Mouse (Mus musculus) stomach, embryonic 16.5 days (tissue): ENCODE data around the gene Dcaf15. TPM values are rescaled to one million over a fixed set of nuclear protein-coding genes. Genes with fewer than 3 reads are reported as not detected.
A peak's percentile ranks its signal among the peaks of the same experiment; 100 is the strongest.

Experiments
- microRNA counts: library from miRNA; unstranded; fragments of <30 nt; microRNA quantifications from one replicate; lab custom pipeline; 2016
- microRNA-seq: library from miRNA; unstranded; fragments of <30 nt; microRNA quantifications from one replicate; pipeline ENCODE4, GENCODE M21; 2016
- polyA plus RNA-seq: library from polyadenylated mRNA; unstranded; fragments of >200 nt; fragmentation: Nextera tagmentation; extraction: Ambion mirVana; gene quantifications from 2 replicates; pipeline ENCODE4 v1.2.1, GENCODE M21; 2015

Gene Dcaf15
- polyA plus RNA-seq, 1 experiment from 2014 or later, result 6.4 TPM

MicroRNAs within 50 kb of the gene (microRNA counts, 519-probe panel; counts per million panel counts)
- microRNA mmu-miR-709 (lab: Ali Mortazavi, UCI), result 2,072 counts per million, percentile 42 among the panel's probes with 10 or more counts

Small RNAs within 50 kb of the gene (microRNA-seq; reads per million reads assigned to microRNA genes)
- not detected for gene Mir709

Other genes starting within 250 kb of the Dcaf15 start
- 12.6 and 13.2 TPM in 2 replicates for gene Adgrl1, start 204.7 kb downstream of the Dcaf15 start, polyA plus RNA-seq
- gene Gm10644, start 149.6 kb downstream of the Dcaf15 start, polyA plus RNA-seq, result 0.39 and 0.67 TPM in 2 replicates
- 49.4 and 53.1 TPM in 2 replicates for gene Asf1b, start 149.3 kb downstream of the Dcaf15 start, polyA plus RNA-seq
- gene Prkaca, start 131.8 kb downstream of the Dcaf15 start, polyA plus RNA-seq, result 49.5 and 79.8 TPM in 2 replicates
- 6.6 and 7.4 TPM in 2 replicates for gene Samd1, start 107.1 kb downstream of the Dcaf15 start, polyA plus RNA-seq
- gene 1700067K01Rik, start 103.3 kb downstream of the Dcaf15 start, polyA plus RNA-seq, result 0.58 and 0.71 TPM in 2 replicates
- gene 2210011C24Rik, start 92.6 kb downstream of the Dcaf15 start, polyA plus RNA-seq, result 0.50 and 0.80 TPM in 2 replicates
- gene Palm3, start 83.3 kb downstream of the Dcaf15 start, polyA plus RNA-seq, result 4.1 and 4.9 TPM in 2 replicates
- gene Il27ra, start 62.2 kb downstream of the Dcaf15 start, polyA plus RNA-seq, result 1.3 and 1.5 TPM in 2 replicates
- 0.22 TPM in 1 of 2 replicates, not detected in the other for gene Rln3, start 59.8 kb downstream of the Dcaf15 start, polyA plus RNA-seq
- gene Gm10643, start 39.6 kb downstream of the Dcaf15 start, polyA plus RNA-seq, result 1.4 and 1.5 TPM in 2 replicates
- gene Rfx1, start 37.9 kb downstream of the Dcaf15 start, polyA plus RNA-seq, result 6.1 and 6.3 TPM in 2 replicates
- 0.25 and 0.26 TPM in 2 replicates for gene Podnl1, start 21.2 kb upstream of the Dcaf15 start, polyA plus RNA-seq
- gene Cc2d1a, start 43.2 kb upstream of the Dcaf15 start, polyA plus RNA-seq, result 25.5 and 25.7 TPM in 2 replicates
- 1.0 and 1.1 TPM in 2 replicates for gene 4930432K21Rik, start 43.3 kb upstream of the Dcaf15 start, polyA plus RNA-seq
- 1.3 TPM in 1 of 2 replicates, not detected in the other for gene Nanos3, start 80.4 kb upstream of the Dcaf15 start, polyA plus RNA-seq
- 9.7 and 10.5 TPM in 2 replicates for gene Zswim4, start 132.3 kb upstream of the Dcaf15 start, polyA plus RNA-seq
- gene D8Ertd738e, start 145.0 kb upstream of the Dcaf15 start, polyA plus RNA-seq, result 271 and 289 TPM in 2 replicates
- gene Mri1, start 152.6 kb upstream of the Dcaf15 start, polyA plus RNA-seq, result 49.2 and 55.0 TPM in 2 replicates
- gene Ccdc130, start 165.6 kb upstream of the Dcaf15 start, polyA plus RNA-seq, result 18.8 and 19.0 TPM in 2 replicates